Mouse (Mus musculus) liver, embryonic 14.5 days (tissue): ENCODE measurements around the gene Wdr26.

Source experiments
- CTCF ChIP-seq: IDR thresholded peaks from 2 replicates; pipeline ENCODE4 v1.5.1; 2016; ENCODE audit warnings: antibody characterized with exemption, low read depth, control low read depth
- EP300 ChIP-seq: IDR thresholded peaks from 2 replicates; pipeline ENCODE4 v1.6.1; 2016; ENCODE audit warnings: antibody characterized with exemption, low read depth

DNA sequence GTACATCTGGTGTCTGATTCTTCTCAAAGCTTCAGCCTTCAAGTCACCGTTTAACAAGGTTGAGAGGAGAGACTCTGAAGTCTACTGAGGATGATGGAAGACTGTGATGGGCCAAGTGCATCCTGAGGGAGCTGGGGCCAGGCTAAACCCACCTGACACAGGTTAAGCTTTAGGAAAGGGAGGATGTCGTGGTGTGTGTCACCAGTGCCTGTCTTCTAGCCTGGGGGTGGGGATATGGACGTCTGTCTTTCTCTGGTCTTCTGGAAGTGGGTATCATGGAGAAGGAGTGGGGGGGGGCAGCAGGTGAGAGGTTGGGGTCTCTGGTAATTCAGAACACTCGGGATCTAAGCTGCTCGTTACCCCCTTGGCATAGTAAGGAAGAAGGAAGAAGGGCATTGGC, 13.5 kb upstream of the Wdr26 start:
- no peak for TF ChIP-seq CTCF
- no peak for TF ChIP-seq EP300
